Mouse (Mus musculus): Measurements from ENCODE around the gene Bfsp2.

DNA sequence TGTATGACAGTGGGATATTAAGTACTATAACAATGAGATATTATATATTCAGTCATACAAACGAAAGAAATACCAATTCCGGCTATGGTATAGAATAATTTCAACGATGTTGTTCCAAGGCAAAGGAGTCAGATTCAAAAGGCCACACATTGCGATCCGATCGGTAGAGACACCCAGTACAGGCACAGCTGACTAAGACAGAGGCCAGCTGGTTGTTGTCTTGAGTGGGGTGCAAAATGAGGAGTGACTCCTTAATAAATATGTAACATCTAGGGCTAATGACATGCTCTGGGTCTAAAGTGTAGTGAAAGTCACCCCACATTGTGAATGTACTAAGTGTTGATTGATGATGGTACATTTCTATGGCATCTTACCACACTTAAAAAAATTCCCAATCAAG, 91.0 kb downstream of the Bfsp2 start:
- TF ChIP-seq CTCF (IDR thresholded peaks at IDR 0.05; ENCODE audit: low read depth): no peak
- no peak for TF ChIP-seq EP300 (optimal IDR thresholded peaks at IDR 0.05)

Measured in stomach, postnatal 0 days (tissue).